Mouse (Mus musculus): ENCODE measurements at regions not wholly inside any gene's neighbourhood (a gene's known extent, or its start where the extent isn't known, plus 50 kb on each side); places are given as distances from the start of the nearest gene placed in this dataset.
"Not testable (repeated sequence)": the region's sequence is repeated elsewhere in the genome, so short reads cannot be mapped to it uniquely, and the experiment has no call there.

DNA sequence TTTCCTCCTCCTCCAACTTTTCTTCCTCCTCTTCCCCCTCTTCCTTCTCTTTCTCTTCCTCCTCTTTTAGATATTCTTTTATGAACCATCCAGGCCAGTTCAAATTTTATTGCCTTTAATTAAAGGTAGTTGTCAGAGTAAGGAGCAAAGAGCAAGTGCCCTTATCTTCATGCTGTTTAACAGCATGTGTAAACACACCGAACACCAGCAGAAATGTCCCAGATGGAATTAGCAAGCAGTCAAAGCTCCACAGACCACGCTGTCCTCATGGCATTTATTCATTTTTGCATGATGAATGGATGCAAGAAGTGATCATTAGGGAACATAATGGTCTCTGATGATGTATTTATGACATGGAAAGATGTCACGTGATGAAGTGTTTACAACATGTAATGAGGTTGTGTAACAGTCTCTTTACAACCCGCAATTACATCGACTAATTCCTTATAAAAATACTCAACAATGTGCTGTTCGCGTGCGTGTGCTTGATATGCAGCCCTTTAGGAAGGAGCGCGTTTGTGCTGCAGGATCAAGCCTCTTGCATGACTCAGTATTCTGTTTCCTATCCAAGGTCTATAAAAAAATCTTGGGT is 187.0 kb downstream of the Bmp2 start:
- no peak for DNase-seq (ENCODE audit: low read depth, low spot score)

- no peak for DNase-seq (ENCODE audit: low read depth, low spot score)
Observed at GRCm38 (mm10) chr2:133748493-133748892, 196.5 kb downstream of the Bmp2 start.

- no peak for DNase-seq (ENCODE audit: low read depth, low spot score)
Observed at GRCm38 (mm10) chr2:133749846-133750637, 198.1 kb downstream of the Bmp2 start.

DNA sequence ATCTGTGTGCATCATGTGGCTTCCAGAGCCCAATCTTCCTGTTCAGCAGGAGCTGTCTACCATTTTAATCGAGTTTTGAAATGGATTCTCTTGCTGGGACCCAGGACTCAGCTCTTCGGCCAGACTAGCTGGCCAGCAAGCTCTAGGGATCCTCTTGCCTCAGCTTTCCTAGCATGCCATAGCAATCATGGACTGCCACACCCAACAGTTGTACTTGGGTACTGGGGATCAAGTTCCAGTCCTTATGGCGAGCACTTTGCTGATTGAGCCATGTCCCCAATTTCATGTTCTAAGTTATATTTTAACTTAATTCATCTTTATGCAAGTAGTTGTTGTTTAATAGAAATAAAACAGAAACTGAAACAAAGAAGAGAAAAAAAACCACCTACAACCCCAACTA is 202.1 kb downstream of the Bmp2 start:
- DNase-seq (ENCODE audit: low read depth, low spot score), result no peak

- peak; percentile 65 for DNase-seq (ENCODE audit: low read depth, low spot score)
Observed at GRCm38 (mm10) chr2:133761496-133761895, 209.5 kb downstream of the Bmp2 start.

GRCm38 (mm10) chr2:133768546-133768945 is 216.6 kb downstream of the Bmp2 start:
- no peak for DNase-seq (ENCODE audit: low read depth, low spot score)

GRCm38 (mm10) chr2:133783588-133784342 is 231.8 kb downstream of the Bmp2 start:
- no peak for DNase-seq (ENCODE audit: low read depth, low spot score)

- DNase-seq (ENCODE audit: low read depth, low spot score), result no peak
Observed at GRCm38 (mm10) chr2:133791031-133791430, 239.1 kb downstream of the Bmp2 start.

DNA sequence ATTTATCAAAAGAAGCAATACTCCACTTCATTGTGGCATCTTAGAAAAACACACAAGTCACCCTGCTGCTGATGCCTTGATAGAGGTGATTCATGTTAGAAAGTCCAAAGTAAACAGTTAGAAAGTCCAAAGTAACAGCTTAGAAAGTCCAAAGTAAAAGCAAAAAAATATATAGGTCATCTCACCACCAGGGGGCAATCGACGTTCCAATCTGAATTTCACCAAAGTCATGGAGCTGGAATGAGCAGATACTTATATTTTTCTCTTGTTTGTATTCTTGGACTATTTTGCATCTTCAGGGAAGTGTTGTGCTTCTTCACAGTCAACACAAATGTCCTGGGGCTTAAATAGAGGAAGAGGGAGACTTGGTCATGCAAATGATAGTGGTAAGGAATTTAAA is 241.3 kb downstream of the Bmp2 start:
- DNase-seq (ENCODE audit: low read depth, low spot score), result no peak

- DNase-seq (ENCODE audit: low read depth, low spot score), result no peak
Observed at GRCm38 (mm10) chr2:133802666-133803065, 250.7 kb downstream of the Bmp2 start.

GRCm38 (mm10) chr2:133821418-133821817 is 269.5 kb downstream of the Bmp2 start:
- no peak for DNase-seq (ENCODE audit: low read depth, low spot score)

DNA sequence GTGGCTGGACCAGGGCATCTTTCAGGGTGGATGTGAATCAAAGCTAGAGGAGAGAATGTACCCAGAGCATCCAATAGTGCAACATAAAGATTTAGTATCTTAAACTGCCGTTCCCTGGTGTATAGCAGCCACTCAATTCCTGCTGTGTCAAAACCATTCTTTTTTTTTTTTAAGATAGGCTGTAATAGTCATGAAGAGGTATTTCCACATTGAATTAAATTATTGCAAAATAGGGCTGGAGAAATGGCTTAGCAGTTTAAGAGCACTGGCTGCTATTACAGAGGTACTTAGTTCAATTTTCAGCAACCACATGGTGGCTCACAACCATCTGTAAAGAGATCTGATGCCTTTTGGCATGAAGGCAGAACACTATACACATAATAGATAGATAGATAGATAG is 277.4 kb downstream of the Bmp2 start:
- DNase-seq (ENCODE audit: low read depth, low spot score), result no peak

DNA sequence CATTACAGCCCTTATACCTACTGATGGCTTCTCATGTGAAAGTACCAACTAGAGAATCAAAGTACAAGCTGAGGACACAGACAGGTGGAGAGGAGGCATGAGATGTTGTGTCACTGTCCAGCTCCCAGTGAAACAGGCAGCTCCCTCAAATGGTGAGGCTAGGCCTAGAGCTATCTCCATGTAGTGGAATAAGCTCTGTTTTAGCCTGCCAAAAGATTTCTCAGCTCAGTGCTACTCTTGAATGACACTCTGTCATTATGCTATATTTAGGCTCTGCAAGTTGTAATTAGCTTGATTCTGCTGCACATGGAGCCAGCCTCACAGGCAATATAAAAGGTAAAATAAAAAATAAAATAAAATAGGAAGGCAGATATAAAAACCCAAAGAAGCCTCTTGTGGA is 298.5 kb downstream of the Bmp2 start:
- no peak for DNase-seq (ENCODE audit: low read depth, low spot score)

DNA sequence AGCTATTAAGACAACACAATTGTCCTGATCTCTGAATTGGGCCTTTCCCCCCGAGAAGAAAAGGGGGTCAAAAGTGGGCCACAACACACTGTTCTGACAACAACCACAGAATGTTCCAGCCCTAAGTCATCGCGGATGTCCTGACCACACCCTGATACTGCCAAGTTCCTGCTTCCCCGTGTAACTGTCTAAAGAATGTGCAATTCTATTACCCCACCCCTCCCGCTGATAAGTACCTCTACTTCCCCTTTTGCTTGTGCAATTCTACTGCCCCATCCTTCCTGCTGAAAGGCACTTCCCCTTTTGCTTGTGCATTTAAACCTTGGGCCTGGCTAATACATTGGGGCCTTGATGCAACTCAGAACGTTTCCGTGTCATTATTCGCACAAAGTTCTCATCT is 323.0 kb downstream of the Bmp2 start:
- DNase-seq (ENCODE audit: low read depth, low spot score), result not testable (repeated sequence)

- DNase-seq (ENCODE audit: low read depth, low spot score), result no peak
Observed at GRCm38 (mm10) chr2:133883682-133884081, 331.7 kb downstream of the Bmp2 start.

DNA sequence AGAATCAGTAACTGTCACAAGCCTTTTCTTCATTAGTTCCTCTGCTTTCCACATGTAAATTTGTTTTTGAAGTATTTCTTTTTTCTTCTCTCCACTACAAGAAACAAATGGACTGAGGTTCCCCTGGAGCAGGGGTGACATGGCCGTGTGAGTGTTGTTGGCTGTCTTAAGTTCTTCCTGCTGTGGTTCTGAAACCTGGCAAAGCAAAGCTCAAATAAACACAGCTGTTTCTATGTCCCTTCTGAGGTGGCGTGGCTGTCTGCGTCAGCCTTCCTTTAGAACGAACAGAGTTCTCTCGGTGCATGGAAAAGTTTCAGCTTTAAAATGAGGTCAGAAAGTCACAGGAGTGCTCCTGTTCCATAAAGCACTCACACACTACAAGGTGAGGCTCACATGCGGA is 354.3 kb downstream of the Bmp2 start:
- peak; percentile 18 for DNase-seq (ENCODE audit: low read depth, low spot score)
